In the genomic region with DNA sequence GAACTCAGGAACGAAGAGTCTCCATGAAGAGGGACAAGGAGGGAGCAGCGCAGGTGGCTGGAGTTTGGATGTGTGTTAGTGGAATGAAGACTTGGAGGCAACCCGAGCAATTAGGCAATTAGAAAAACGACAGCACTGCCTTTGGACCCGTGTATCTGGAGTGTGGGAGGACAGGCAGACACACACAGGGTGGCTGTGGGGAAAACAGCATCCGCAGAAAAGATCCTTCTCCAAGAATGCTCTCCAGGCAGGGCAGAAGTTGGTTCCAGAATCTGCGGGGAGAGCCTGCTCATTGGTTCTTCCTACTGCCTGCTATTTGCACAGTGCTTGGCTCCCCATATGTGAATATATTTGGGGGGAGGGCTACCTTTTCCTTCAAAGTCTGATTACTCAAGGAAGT, we compare ENCODE assay signal across 9 mouse cellular contexts.
"Had no signal": no experiment of that assay in that cellular context is flagged by ENCODE, and none has a peak within 500 bp of the region (broad histone marks: within the 10 kb centered on the region; RNA-seq: fewer than 3 reads in every experiment).

No protein-coding gene starts in this region.

- DNase-seq: kidney, adult 11 months; kidney, adult 9 months; kidney, postnatal 4 days; lung, adult 2 months; lung, postnatal 4 days; thymus, postnatal 14 days had no signal

- ATAC-seq: hindbrain, postnatal 0 days; lung, postnatal 0 days; midbrain, embryonic 15.5 days had no signal
